Comparison of ENCODE assay signal across 8 mouse cellular contexts in genomic region chr6:99810974-99811798, GRCm38 (mm10).
DNase-seq lines count a peak whose midpoint lies in the region; ATAC-seq and TF ChIP-seq lines count a peak whose summit lies in the region.

No protein-coding gene starts in this region.

- peak; percentile 53 for DNase-seq in kidney, adult 11 months
- DNase-seq in brain, embryonic 14.5 days (ENCODE audit: low read depth), result peak; percentile 92
- DNase-seq in heart, adult 9 months (ENCODE audit: low spot score in 2 of 2), result peak; percentile 69 to 85
- peak; percentile 72 to 77 for DNase-seq in kidney, postnatal 25 days
- DNase-seq in spleen, adult 18-20 months, result no peak
- DNase-seq in embryo, embryonic 10 days (ENCODE audit: low spot score), result no peak

- H3K4me3 ChIP-seq in kidney, embryonic 14.5 days (ENCODE audit: low read length), result no peak overlapping the region

- WGBS in kidney, embryonic 14.5 days, result 70% methylated on average over 9 of the region's 9 CpGs

- no peak overlapping the region for H3K4me2 ChIP-seq in kidney, embryonic 14.5 days (replicated peaks; ENCODE audit: low read depth, low read length)

- H3K4me1 ChIP-seq in kidney, embryonic 14.5 days (ENCODE audit: control insufficient read depth, insufficient read depth, low read length), result no peaks in the 10 kb centered on the region

- no peak for ATAC-seq in kidney, embryonic 14.5 days (ENCODE audit: low FRiP score, low TSS enrichment)
- ATAC-seq in monocyte, adult 5-6 weeks (replicated peaks; ENCODE audit: insufficient number of reproducible peaks, low FRiP score, low TSS enrichment, poor library complexity, severe bottlenecking), result peak; percentile 40; the same call in 1 of the 2 replicates

- H3K27ac ChIP-seq in kidney, embryonic 14.5 days (ENCODE audit: low read depth, low read length), result no peak overlapping the region

- no peaks in the 10 kb centered on the region for H3K36me3 ChIP-seq in kidney, embryonic 14.5 days (ENCODE audit: control insufficient read depth, insufficient read depth, low read length)

- no peak for TF ChIP-seq POLR2A in brain, embryonic 14.5 days (IDR thresholded peaks at IDR 0.05; ENCODE audit: borderline replicate concordance, extremely low read depth, insufficient read depth, insufficient read length, poor library complexity, severe bottlenecking)

- no peak overlapping the region for H3K9ac ChIP-seq in kidney, embryonic 14.5 days (ENCODE audit: low read depth, low read length)

- H3K27me3 ChIP-seq in kidney, embryonic 14.5 days (ENCODE audit: control insufficient read depth, insufficient read depth, low read length), result no peaks in the 10 kb centered on the region

- H3K9me3 ChIP-seq in kidney, embryonic 14.5 days (ENCODE audit: control insufficient read depth, low read length), result no peaks in the 10 kb centered on the region

- no peak for TF ChIP-seq CTCF in brain, embryonic 14.5 days (IDR thresholded peaks at IDR 0.05; ENCODE audit: borderline replicate concordance, extremely low read depth, insufficient read depth, insufficient read length)

Comparison
In these comparisons a context has a peak if more than half of its experiments do, and no peak if none do; other contexts are left out.
1. DNase-seq: peak in kidney, adult 11 months (single experiment), brain, embryonic 14.5 days (single experiment), heart, adult 9 months (2 of 2) and kidney, postnatal 25 days (2 of 2); none in spleen, adult 18-20 months (0 of 2) and embryo, embryonic 10 days (single experiment).